Mouse (Mus musculus) CD4-positive helper T cell, adult 2 months (primary cell): ENCODE measurements at regions not wholly inside any gene's neighbourhood (a gene's known extent, or its start where the extent isn't known, plus 50 kb on each side); places are given as distances from the start of the nearest gene placed in this dataset.

ENCODE experiments used
- DNase-seq: peaks from one replicate; pipeline ENCODE4 v3.0.0-alpha.2; 2012; ENCODE audit warnings: low read depth, missing footprints, low spot score

- DNase-seq: no peak
Observed at GRCm38 (mm10) chr1:55983522-55984066, 577.9 kb downstream of the Plcl1 start.

- DNase-seq: no peak
Observed at GRCm38 (mm10) chr1:55997074-55997473, 591.4 kb downstream of the Plcl1 start.
